Mouse (Mus musculus) intestine, embryonic 15.5 days (tissue): ENCODE results near the gene Cdk2ap2. TPM values are rescaled to one million over a fixed set of nuclear protein-coding genes. Genes with fewer than 3 reads are reported as not detected.

Experiments used
- ATAC-seq: fragments of 200-750 bp; cut with Nextera tagmentation; 2 replicates; pipeline ENCODE4 v1.8.0; 2017; ENCODE audit warnings: moderate TSS enrichment, moderate library complexity
- H3K27ac ChIP-seq: fragments of 300-500 bp; sonication (generic); 2 replicates; pipeline ENCODE4 v1.5.1; 2015; ENCODE audit warnings: mild to moderate bottlenecking, inconsistent platforms
- H3K27me3 ChIP-seq: fragments of 300-500 bp; sonication (generic); replicated peaks from 2 replicates; pipeline ENCODE4 v1.6.1; 2015; ENCODE audit warnings: inconsistent platforms
- H3K36me3 ChIP-seq: fragments of 300-500 bp; sonication (generic); 2 replicates; pipeline ENCODE4 v1.6.1; 2015; ENCODE audit warnings: inconsistent platforms
- H3K4me1 ChIP-seq: fragments of 300-500 bp; sonication (generic); replicated peaks from 2 replicates; pipeline ENCODE4 v1.6.1; 2015; ENCODE audit warnings: inconsistent platforms
- H3K4me2 ChIP-seq: fragments of 300-500 bp; sonication (generic); replicated peaks from 2 replicates; pipeline ENCODE4 v1.6.1; 2015; ENCODE audit warnings: mild to moderate bottlenecking, inconsistent platforms
- H3K4me3 ChIP-seq: fragments of 300-500 bp; sonication (generic); replicated peaks from 2 replicates; pipeline ENCODE4 v1.5.1; 2015; ENCODE audit warnings: inconsistent platforms
- H3K9ac ChIP-seq: fragments of 300-500 bp; sonication (generic); 2 replicates; pipeline ENCODE4 v1.6.1; 2015; ENCODE audit warnings: inconsistent platforms
- H3K9me3 ChIP-seq: fragments of 300-500 bp; sonication (generic); 2 replicates; pipeline ENCODE4 v1.6.1; 2016; ENCODE audit warnings: inconsistent platforms
- WGBS: fragments of 180-500 bp; shearing (Covaris S2); methylation state at CpG from one replicate; pipeline ENCODE4 v1.1.7; 2015; 5-methylcytosine and 5-hydroxymethylcytosine counted together
- polyA plus RNA-seq: library from polyadenylated mRNA; unstranded; fragments of >200 nt; fragmentation: Nextera tagmentation; extraction: Ambion mirVana; gene quantifications from 2 replicates; pipeline ENCODE4 v1.2.1, GENCODE M21; 2015

Gene Cdk2ap2
- polyA plus RNA-seq, 1 experiment from 2014 or later = 127 TPM

GRCm38 (mm10) chr19:4087090-4087489 is 9.9 kb upstream of the Cdk2ap2 start:
- no peak for ATAC-seq
- WGBS = 86% methylated on average over 5 of the region's 5 CpGs
- H3K27ac ChIP-seq = no peak overlapping the region

GRCm38 (mm10) chr19:4088146-4088545 is 8.8 kb upstream of the Cdk2ap2 start:
- 43% methylated on average over 5 of the region's 5 CpGs for WGBS

More at GRCm38 (mm10) chr19:4087090-4087489, 9.9 kb upstream of the Cdk2ap2 start:
- Histone ChIP-seq H3K4me2 (no peak overlapping the region), H3K4me1 (0 out of 2 replicates have a peak, but pooled peaks cover 4% of the 10 kb centered on the region), H3K36me3 (no peaks in the 10 kb centered on the region), H3K4me3 (no peak overlapping the region), H3K27me3 (no peaks in the 10 kb centered on the region), H3K9me3 (no peaks in the 10 kb centered on the region), H3K9ac (no peak overlapping the region)

GRCm38 (mm10) chr19:4089128-4089527 is 7.9 kb upstream of the Cdk2ap2 start:
- Histone ChIP-seq H3K27me3 (no peaks in the 10 kb centered on the region), H3K4me2 (no peak overlapping the region), H3K36me3 (no peaks in the 10 kb centered on the region), H3K9me3 (no peaks in the 10 kb centered on the region), H3K4me1 (0 out of 2 replicates have a peak, but pooled peaks cover under 1% of the 10 kb centered on the region), H3K9ac (no peak overlapping the region), H3K27ac (no peak overlapping the region), H3K4me3 (no peak overlapping the region)
- no peak for ATAC-seq
- WGBS = 78% methylated on average over 6 of the region's 6 CpGs

More at GRCm38 (mm10) chr19:4088146-4088545, 8.8 kb upstream of the Cdk2ap2 start:
- H3K27ac ChIP-seq = no peak overlapping the region
- H3K9me3 ChIP-seq = no peaks in the 10 kb centered on the region
- ATAC-seq = 0 out of 2 replicates have a peak, but pooled peaks have one; percentile 27
- no peak overlapping the region for H3K4me2 ChIP-seq
- no peak overlapping the region for H3K9ac ChIP-seq
- no peak overlapping the region for H3K4me3 ChIP-seq
- 0 out of 2 replicates have a peak, but pooled peaks cover 4% of the 10 kb centered on the region for H3K4me1 ChIP-seq
- H3K36me3 ChIP-seq = no peaks in the 10 kb centered on the region
- H3K27me3 ChIP-seq = no peaks in the 10 kb centered on the region

GRCm38 (mm10) chr19:4090446-4090845 is 6.5 kb upstream of the Cdk2ap2 start:
- Histone ChIP-seq H3K4me3 (no peak overlapping the region), H3K27me3 (no peaks in the 10 kb centered on the region), H3K9ac (no peak overlapping the region), H3K27ac (no peak overlapping the region), H3K4me2 (no peak overlapping the region), H3K4me1 (no peaks in the 10 kb centered on the region), H3K9me3 (no peaks in the 10 kb centered on the region), H3K36me3 (no peaks in the 10 kb centered on the region)
- ATAC-seq = no peak
- 88% methylated on average over 3 of the region's 3 CpGs for WGBS

GRCm38 (mm10) chr19:4091383-4091782 is 5.6 kb upstream of the Cdk2ap2 start:
- H3K27ac ChIP-seq = no peak overlapping the region
- no peak overlapping the region for H3K4me2 ChIP-seq
- H3K36me3 ChIP-seq = no peaks in the 10 kb centered on the region
- H3K27me3 ChIP-seq = no peaks in the 10 kb centered on the region
- H3K4me1 ChIP-seq = peaks cover 2% of the 10 kb centered on the region; the same call in 1 of the 2 replicates
- H3K9me3 ChIP-seq = no peaks in the 10 kb centered on the region
- WGBS = 68% methylated on average over 2 of the region's 2 CpGs
- no peak for ATAC-seq
- no peak overlapping the region for H3K4me3 ChIP-seq
- no peak overlapping the region for H3K9ac ChIP-seq

- H3K9ac ChIP-seq = no peak overlapping the region
- WGBS = 69% methylated on average over 3 of the region's 3 CpGs
- no peaks in the 10 kb centered on the region for H3K9me3 ChIP-seq
- no peak overlapping the region for H3K4me3 ChIP-seq
- H3K4me1 ChIP-seq = peaks cover 6% of the 10 kb centered on the region
- H3K4me2 ChIP-seq = no peak overlapping the region
- H3K36me3 ChIP-seq = no peaks in the 10 kb centered on the region
- no peaks in the 10 kb centered on the region for H3K27me3 ChIP-seq
- H3K27ac ChIP-seq = no peak overlapping the region
- ATAC-seq = no peak
Observed at GRCm38 (mm10) chr19:4092750-4093149, 4.2 kb upstream of the Cdk2ap2 start.

GRCm38 (mm10) chr19:4093772-4094171 is 3.2 kb upstream of the Cdk2ap2 start:
- no peaks in the 10 kb centered on the region for H3K27me3 ChIP-seq
- no peak overlapping the region for H3K9ac ChIP-seq
- H3K4me3 ChIP-seq = no peak overlapping the region
- peaks cover 14% of the 10 kb centered on the region for H3K4me1 ChIP-seq
- H3K36me3 ChIP-seq = no peaks in the 10 kb centered on the region
- H3K27ac ChIP-seq = no peak overlapping the region
- no peak for ATAC-seq
- H3K9me3 ChIP-seq = no peaks in the 10 kb centered on the region
- no peak overlapping the region for H3K4me2 ChIP-seq
- WGBS = 64% methylated on average over 7 of the region's 7 CpGs

- H3K9ac ChIP-seq = 0 out of 2 replicates have a peak overlapping the region, but pooled peaks have one; percentile 17
- ATAC-seq = no peak
- no peak overlapping the region for H3K4me3 ChIP-seq
- H3K27ac ChIP-seq = no peak overlapping the region
- H3K4me2 ChIP-seq = no peak overlapping the region
- H3K27me3 ChIP-seq = no peaks in the 10 kb centered on the region
- peaks cover 20% of the 10 kb centered on the region for H3K4me1 ChIP-seq
- WGBS = 69% methylated on average over 3 of the region's 3 CpGs
- H3K36me3 ChIP-seq = no peaks in the 10 kb centered on the region
- no peaks in the 10 kb centered on the region for H3K9me3 ChIP-seq
Observed at GRCm38 (mm10) chr19:4094348-4094747, 2.6 kb upstream of the Cdk2ap2 start.

GRCm38 (mm10) chr19:4094774-4095303 is 2.1 kb upstream of the Cdk2ap2 start:
- Histone ChIP-seq H3K27ac (no peak overlapping the region), H3K9ac (no peak overlapping the region), H3K36me3 (no peaks in the 10 kb centered on the region), H3K9me3 (no peaks in the 10 kb centered on the region), H3K27me3 (no peaks in the 10 kb centered on the region), H3K4me1 (peaks cover 25% of the 10 kb centered on the region), H3K4me3 (no peak overlapping the region), H3K4me2 (no peak overlapping the region)
- WGBS = 80% methylated on average over 5 of the region's 5 CpGs
- no peak for ATAC-seq

- Histone ChIP-seq H3K9ac (no peak overlapping the region), H3K4me1 (peaks cover 35% of the 10 kb centered on the region), H3K27ac (no peak overlapping the region), H3K9me3 (no peaks in the 10 kb centered on the region), H3K4me3 (no peak overlapping the region), H3K27me3 (peaks cover 4% of the 10 kb centered on the region; the same call in 1 of the 2 replicates), H3K36me3 (no peaks in the 10 kb centered on the region), H3K4me2 (no peak overlapping the region)
- no peak for ATAC-seq
- WGBS = 73% methylated on average over 3 of the region's 3 CpGs
Observed at GRCm38 (mm10) chr19:4095802-4096201, 1.2 kb upstream of the Cdk2ap2 start.

GRCm38 (mm10) chr19:4097441-4097825 is 451 bp downstream of the Cdk2ap2 start:
- peak overlapping the region; percentile 57 for H3K9ac ChIP-seq
- no peaks in the 10 kb centered on the region for H3K9me3 ChIP-seq
- H3K4me1 ChIP-seq = peaks cover 41% of the 10 kb centered on the region
- ATAC-seq = peak; percentile 69
- peak overlapping the region; percentile 87 for H3K27ac ChIP-seq
- peak overlapping the region; percentile 66 for H3K4me3 ChIP-seq
- peaks cover 10% of the 10 kb centered on the region for H3K27me3 ChIP-seq
- H3K36me3 ChIP-seq = no peaks in the 10 kb centered on the region
- peak overlapping the region; percentile 95 for H3K4me2 ChIP-seq
- WGBS = 2% methylated on average over 21 of the region's 21 CpGs

GRCm38 (mm10) chr19:4098426-4098825 is 1.4 kb downstream of the Cdk2ap2 start:
- Histone ChIP-seq H3K27ac (no peak overlapping the region), H3K36me3 (no peaks in the 10 kb centered on the region), H3K4me1 (peaks cover 41% of the 10 kb centered on the region), H3K9me3 (no peaks in the 10 kb centered on the region), H3K4me2 (peak overlapping the region; percentile 95), H3K9ac (no peak overlapping the region), H3K27me3 (peaks cover 10% of the 10 kb centered on the region), H3K4me3 (0 out of 2 replicates have a peak overlapping the region, but pooled peaks have one; percentile 66)
- ATAC-seq = no peak
- 81% methylated on average over 13 of the region's 13 CpGs for WGBS

- ATAC-seq = 0 out of 2 replicates have a peak, but pooled peaks have one; percentile 5
- Histone ChIP-seq H3K4me3 (no peak overlapping the region), H3K27ac (peak overlapping the region; percentile 33), H3K9me3 (no peaks in the 10 kb centered on the region), H3K36me3 (no peaks in the 10 kb centered on the region), H3K9ac (no peak overlapping the region), H3K27me3 (peaks cover 10% of the 10 kb centered on the region), H3K4me2 (peak overlapping the region; percentile 95), H3K4me1 (peaks cover 41% of the 10 kb centered on the region)
- WGBS = 15% methylated on average over 9 of the region's 9 CpGs
Observed at GRCm38 (mm10) chr19:4099056-4099455, 2.1 kb downstream of the Cdk2ap2 start.
